In genomic region chr6:58962691-58963090, GRCm38 (mm10) we compare ENCODE assay signal across 23 mouse cellular contexts. TPM values are rescaled to one million over a fixed set of nuclear protein-coding genes. Genes with fewer than 3 reads are reported as not detected.
DNase-seq lines count a peak whose midpoint lies in the region; TF ChIP-seq lines count a peak whose summit lies in the region.
"Had no signal": no experiment of that assay in that cellular context is flagged by ENCODE, and none has a peak within 500 bp of the region (broad histone marks: within the 10 kb centered on the region; RNA-seq: fewer than 3 reads in every experiment).

No protein-coding gene starts in this region.

- peak; percentile 28 for DNase-seq in cerebellum, adult 11 months
- no peak for DNase-seq in cerebellum, postnatal 4 days (ENCODE audit: low spot score in 2 of 2)
- DNase-seq in cerebellum, adult 2 months = peak; percentile 59 to 65
- DNase-seq in cerebellum, adult 9-11 months = peak; percentile 53
- peak; percentile 29 for DNase-seq in cerebellum, postnatal 36 days
- no peak for DNase-seq in left cerebral cortex, postnatal 10 days (ENCODE audit: extremely low spot score in 1 of 2, low spot score in 2 of 2)
- no peak for DNase-seq in heart, embryonic 10.5 days (ENCODE audit: low spot score)
- no peak for DNase-seq in urinary bladder, postnatal 4 days (ENCODE audit: low spot score in 2 of 2)
- DNase-seq: adrenal gland, postnatal 10 days; adrenal gland, postnatal 36 days; gastrocnemius, postnatal 14 days; heart, adult 11 months; heart, postnatal 10 days; heart, postnatal 36 days; kidney, adult 18-20 months; kidney, adult 9 months had no signal

- no peaks in the 10 kb centered on the region for H3K36me3 ChIP-seq in heart, embryonic 10.5 days
- H3K36me3 ChIP-seq: embryonic facial prominence, embryonic 12.5 days; embryonic facial prominence, embryonic 15.5 days; heart, embryonic 12.5 days; heart, embryonic 15.5 days had no signal

- peak overlapping the region; percentile 75; the same call in 1 of the 2 replicates for H3K27ac ChIP-seq in cerebellum, adult 2 months (ENCODE audit: insufficient read depth, low read length)
- no peak overlapping the region for H3K27ac ChIP-seq in heart, embryonic 10.5 days
- H3K27ac ChIP-seq: embryonic facial prominence, embryonic 12.5 days; embryonic facial prominence, embryonic 15.5 days; heart, embryonic 15.5 days; hindbrain, embryonic 14.5 days; hindbrain, postnatal 0 days had no signal

- 42% methylated on average over 5 of the region's 5 CpGs for WGBS in cerebellum, adult 2 months
- WGBS in heart, embryonic 10.5 days = 89% methylated on average over 5 of the region's 5 CpGs

- H3K4me3 ChIP-seq in cerebellum, adult 2 months (replicated peaks; ENCODE audit: insufficient read depth, low read depth, low read length) = peak overlapping the region; percentile 62
- H3K4me3 ChIP-seq in heart, embryonic 10.5 days = no peak overlapping the region
- H3K4me3 ChIP-seq: embryonic facial prominence, embryonic 12.5 days; embryonic facial prominence, embryonic 15.5 days; heart, embryonic 12.5 days; heart, embryonic 15.5 days had no signal

- no peaks in the 10 kb centered on the region for H3K9me3 ChIP-seq in heart, embryonic 10.5 days
- H3K9me3 ChIP-seq: embryonic facial prominence, embryonic 12.5 days; embryonic facial prominence, embryonic 15.5 days; heart, embryonic 12.5 days; heart, embryonic 15.5 days had no signal

- no peaks in the 10 kb centered on the region; the same call in 1 of the 2 replicates for H3K4me1 ChIP-seq in cerebellum, adult 2 months (ENCODE audit: control insufficient read depth, insufficient read depth, low read length)
- peaks cover 8% of the 10 kb centered on the region for H3K4me1 ChIP-seq in heart, embryonic 10.5 days

- intact Hi-C loops in left cerebral cortex, postnatal 10 days (cut with DNase I) = no loop called here

- no peak for TF ChIP-seq CTCF in cerebellum, adult 2 months (IDR thresholded peaks at IDR 0.05; ENCODE audit: borderline replicate concordance, insufficient read depth, low read depth, low read length)

- TF ChIP-seq POLR2A in cerebellum, adult 2 months (IDR thresholded peaks at IDR 0.05; ENCODE audit: borderline replicate concordance, insufficient read depth, low read length) = no peak

- H3K27me3 ChIP-seq in cerebellum, adult 2 months (ENCODE audit: control insufficient read depth, insufficient read depth, low read length) = no peaks in the 10 kb centered on the region
- H3K27me3 ChIP-seq in heart, embryonic 10.5 days (ENCODE audit: insufficient read depth, poor library complexity, severe bottlenecking) = no peaks in the 10 kb centered on the region
- H3K27me3 ChIP-seq: embryonic facial prominence, embryonic 12.5 days; embryonic facial prominence, embryonic 15.5 days; heart, embryonic 12.5 days; heart, embryonic 15.5 days had no signal

RNA-seq across cellular contexts. Expression of gene Nap1l5, which starts 55.8 kb away (rescaled TPM):
- polyA plus RNA-seq in cerebellum, adult 2 months (2012; rRNA removed) = 648 and 689 TPM in 2 replicates
- total RNA-seq in left cerebral cortex, postnatal 10 days (2021) = 100 to 1,000 TPM; 190 to 217 TPM
- polyA plus RNA-seq in heart, embryonic 10.5 days (2016; fragmentation: Nextera tagmentation; extraction: Ambion mirVana) = 1.5 and 1.8 TPM in 2 replicates
- total RNA-seq: common myeloid progenitor, adult 5-6 weeks had no signal

Comparison
In these comparisons a context has a peak if more than half of its experiments do, and no peak if none do; other contexts are left out.
1. DNase-seq: peak in cerebellum, adult 11 months (single experiment), cerebellum, adult 2 months (2 of 2), cerebellum, adult 9-11 months (single experiment) and cerebellum, postnatal 36 days (2 of 2); none in cerebellum, postnatal 4 days (0 of 2), left cerebral cortex, postnatal 10 days (0 of 2), heart, embryonic 10.5 days (single experiment) and urinary bladder, postnatal 4 days (0 of 2).
2. RNA of gene Nap1l5, which starts 55.8 kb away (polyA plus RNA-seq): 648 to 689 TPM in cerebellum, adult 2 months; 1.5 to 1.8 TPM in heart, embryonic 10.5 days; every median in the first group is over 100 times any median in the second.